Mouse (Mus musculus) gastrocnemius, postnatal 14 days (tissue): ENCODE measurements at regions not wholly inside any gene's neighbourhood (a gene's known extent, or its start where the extent isn't known, plus 50 kb on each side); places are given as distances from the start of the nearest gene placed in this dataset.

Experiments used
- DNase-seq: peaks from one replicate; pipeline ENCODE4 v3.0.0; 2021; ENCODE audit warnings: mixed read lengths
- intact Hi-C: fragments of 180-260 bp; cut with DNase I; formaldehyde crosslinking; loops from one replicate; pipeline ENCODE4 v1.15.1; 2025; ENCODE audit warnings: low total_unique reads

GRCm38 (mm10) chr2:138806196-138806595, 549.8 kb downstream of the Btbd3 start:
- intact Hi-C loops, result no loop called here
- no peak for DNase-seq

- intact Hi-C loops, result no loop called here
- no peak for DNase-seq
These were observed 553.4 kb downstream of the Btbd3 start for GRCm38 (mm10) chr2:138809767-138810166.

DNA sequence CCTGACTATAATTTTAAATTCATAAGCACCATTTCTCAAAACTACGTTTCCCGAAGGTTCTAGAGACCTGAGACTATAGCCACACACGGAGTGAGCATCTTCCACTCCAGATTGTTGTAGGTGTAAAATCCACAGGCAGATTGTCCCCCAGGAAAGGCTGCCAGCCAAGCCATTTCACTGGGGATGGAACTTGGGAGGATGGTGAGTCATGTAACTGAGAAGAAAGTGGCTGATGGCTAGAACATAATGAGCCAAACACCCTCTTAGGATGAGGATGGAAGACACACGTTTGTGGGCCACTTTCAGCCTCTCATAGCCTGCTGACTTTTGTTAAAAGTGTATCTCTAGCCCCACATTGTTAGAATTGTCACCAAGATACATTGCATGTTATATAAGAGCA, 564.1 kb downstream of the Btbd3 start:
- no peak for DNase-seq
- intact Hi-C loops, result no loop called here

- intact Hi-C loops, result no loop called here
- no peak for DNase-seq
These were observed 568.5 kb downstream of the Btbd3 start for GRCm38 (mm10) chr2:138824873-138825272.

DNA sequence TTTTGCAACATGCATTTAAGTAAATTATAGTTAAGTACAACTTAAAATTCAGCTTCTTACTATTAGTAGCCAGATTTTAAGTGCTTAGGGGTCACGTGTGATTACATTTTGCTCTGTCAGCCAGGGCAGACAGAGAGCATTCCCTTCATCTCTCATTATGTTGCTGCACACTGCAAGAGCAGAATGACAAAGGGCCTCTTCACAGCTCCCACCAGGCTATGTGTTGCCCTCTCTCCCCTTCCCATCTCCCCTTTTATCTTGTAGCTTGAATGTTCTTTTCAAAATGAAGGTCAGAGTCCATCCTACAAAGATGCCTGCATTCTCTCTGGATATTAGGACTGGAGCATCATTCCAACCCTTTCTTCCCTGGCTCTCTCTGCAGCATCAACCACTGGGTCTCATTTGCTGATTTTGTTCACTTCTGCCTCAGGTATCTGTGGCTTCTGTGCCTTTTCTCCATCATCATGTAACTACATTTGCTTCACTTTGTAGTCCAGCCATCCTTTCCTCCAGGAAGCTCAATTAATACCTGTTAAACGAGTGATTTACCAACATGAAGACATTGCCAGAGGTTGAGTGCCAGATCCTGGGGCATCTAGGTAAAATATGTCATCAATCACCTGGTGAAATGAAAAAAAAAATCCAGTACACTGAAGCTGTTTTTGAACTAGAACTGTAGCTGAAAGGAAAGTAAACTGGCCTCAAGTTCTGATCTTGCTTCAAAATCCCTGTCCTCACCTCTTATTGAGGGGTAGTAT, 571.6 kb downstream of the Btbd3 start:
- DNase-seq, result no peak
- intact Hi-C loops, result no loop called here

GRCm38 (mm10) chr2:138838846-138839245, 582.5 kb downstream of the Btbd3 start:
- no peak for DNase-seq
- intact Hi-C loops, result no loop called here

DNA sequence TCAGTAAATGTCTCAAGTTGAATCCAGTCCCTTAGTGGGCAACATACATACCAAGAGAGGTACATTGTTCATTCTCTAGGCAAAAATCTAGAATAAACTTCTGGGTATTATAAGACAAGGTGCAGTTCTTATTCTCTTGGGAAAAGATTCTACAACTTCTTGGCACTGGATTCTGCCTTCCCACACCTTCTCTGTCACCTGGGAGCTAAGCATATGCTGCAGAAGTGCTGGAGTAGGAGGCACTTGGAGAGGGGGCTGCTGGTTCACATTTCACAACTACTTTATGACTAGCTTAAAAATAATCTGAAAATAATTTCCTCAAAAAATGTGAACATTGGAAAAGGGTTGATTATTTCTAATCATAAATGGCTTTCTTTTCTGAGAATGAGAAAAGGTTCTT, 602.8 kb downstream of the Btbd3 start:
- intact Hi-C loops, result no loop called here
- no peak for DNase-seq

GRCm38 (mm10) chr2:138896563-138896962, 597.1 kb upstream of the Sptlc3 start:
- no peak for DNase-seq
- intact Hi-C loops, result no loop called here

DNA sequence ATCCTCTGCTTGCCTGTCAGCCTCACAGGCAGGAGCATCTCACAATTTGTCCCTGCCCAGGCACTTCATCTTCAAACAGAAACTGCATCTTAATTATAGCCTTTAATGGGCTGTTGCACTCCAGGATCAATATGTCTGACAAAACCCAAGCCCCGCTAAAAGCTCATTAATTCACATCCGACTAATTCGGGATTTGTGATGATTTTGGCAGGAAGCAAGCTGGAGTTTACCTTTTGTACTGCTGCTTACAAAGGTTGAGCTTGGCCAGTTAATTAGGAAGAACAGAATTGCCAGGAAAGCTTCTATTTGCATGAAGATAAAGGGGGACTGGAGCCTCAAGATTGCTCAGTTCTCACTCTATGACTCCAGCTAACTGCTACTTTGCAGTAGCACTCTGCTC, 596.6 kb upstream of the Sptlc3 start:
- intact Hi-C loops, result no loop called here

DNA sequence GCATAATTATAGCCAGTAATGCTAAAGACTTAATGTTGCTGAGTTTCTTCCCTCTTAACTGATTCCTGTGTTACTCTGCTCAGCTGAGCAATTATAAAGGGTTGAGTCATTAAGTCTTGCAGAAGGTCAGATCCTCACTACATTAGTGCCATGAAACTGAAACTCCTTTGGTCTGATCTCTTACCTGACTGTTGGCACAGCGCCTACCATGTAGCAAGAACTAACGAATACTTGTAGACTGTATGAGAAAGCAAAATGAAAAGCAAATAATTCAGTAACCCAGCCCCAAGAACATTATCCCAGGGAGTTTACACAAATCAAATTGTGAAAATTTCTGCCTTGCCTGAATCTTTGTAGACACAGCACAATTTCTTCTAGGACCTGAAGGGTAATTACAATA, 556.5 kb upstream of the Sptlc3 start:
- intact Hi-C loops, result no loop called here
- DNase-seq, result no peak

More for the DNA sequence above, 596.6 kb upstream of the Sptlc3 start:
- DNase-seq, result no peak

DNA sequence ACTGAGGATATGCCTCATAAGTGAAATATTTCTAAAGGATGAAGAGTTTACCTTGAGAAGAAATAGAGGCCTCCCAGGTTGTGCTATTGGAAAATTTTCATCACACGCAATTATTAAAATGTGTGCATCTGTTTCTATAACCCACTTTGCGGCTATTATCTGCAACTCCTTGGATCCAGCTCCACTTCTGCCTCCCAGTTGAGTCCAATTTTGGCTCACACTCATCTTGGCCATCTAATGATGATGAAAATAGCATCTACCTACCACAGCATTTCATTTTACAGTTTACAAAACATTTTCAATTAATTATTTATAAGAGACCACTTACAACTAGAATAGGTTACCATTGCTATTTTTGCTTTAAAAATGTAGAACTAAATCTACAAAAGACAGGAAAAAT, 554.3 kb upstream of the Sptlc3 start:
- intact Hi-C loops, result no loop called here
- no peak for DNase-seq

DNA sequence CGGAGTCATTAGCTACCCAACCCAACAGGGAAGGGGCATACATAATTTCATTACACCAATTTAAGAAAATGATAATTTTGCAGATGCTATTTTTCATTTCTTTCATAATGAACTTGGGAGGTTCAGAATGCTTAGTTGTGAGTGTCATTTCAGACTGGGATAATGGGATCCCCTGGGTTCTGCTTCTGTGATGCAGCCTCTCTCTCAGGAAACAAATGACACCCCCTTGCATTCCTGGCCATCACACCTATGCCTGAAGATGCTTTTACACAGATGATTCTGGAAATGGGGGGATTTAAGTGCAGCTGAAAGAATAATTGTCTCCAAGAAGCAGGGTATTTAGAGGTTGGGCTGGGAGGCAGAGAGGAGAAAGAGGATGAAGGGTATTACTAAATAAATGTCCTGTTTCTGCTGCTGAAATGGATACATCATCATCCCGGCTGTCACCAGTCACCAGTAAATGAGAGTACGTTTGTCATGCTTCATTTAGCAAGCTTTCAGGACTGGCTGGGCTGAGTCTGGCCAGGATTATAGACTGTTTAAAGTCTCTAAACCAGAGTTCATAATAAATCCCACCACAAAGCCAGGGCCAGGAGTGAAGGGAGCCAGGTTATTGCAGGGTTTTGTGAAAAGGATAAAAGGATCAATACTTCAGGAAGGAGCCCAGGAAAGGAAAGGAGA, 527.5 kb upstream of the Sptlc3 start:
- intact Hi-C loops, result no loop called here

GRCm38 (mm10) chr2:138974548-138974947, 519.2 kb upstream of the Sptlc3 start:
- no peak for DNase-seq
- intact Hi-C loops, result no loop called here

More for the DNA sequence above, 527.5 kb upstream of the Sptlc3 start:
- DNase-seq, result no peak

- no peak for DNase-seq
- intact Hi-C loops, result no loop called here
These were observed 503.7 kb upstream of the Sptlc3 start for GRCm38 (mm10) chr2:138990031-138990430.

DNA sequence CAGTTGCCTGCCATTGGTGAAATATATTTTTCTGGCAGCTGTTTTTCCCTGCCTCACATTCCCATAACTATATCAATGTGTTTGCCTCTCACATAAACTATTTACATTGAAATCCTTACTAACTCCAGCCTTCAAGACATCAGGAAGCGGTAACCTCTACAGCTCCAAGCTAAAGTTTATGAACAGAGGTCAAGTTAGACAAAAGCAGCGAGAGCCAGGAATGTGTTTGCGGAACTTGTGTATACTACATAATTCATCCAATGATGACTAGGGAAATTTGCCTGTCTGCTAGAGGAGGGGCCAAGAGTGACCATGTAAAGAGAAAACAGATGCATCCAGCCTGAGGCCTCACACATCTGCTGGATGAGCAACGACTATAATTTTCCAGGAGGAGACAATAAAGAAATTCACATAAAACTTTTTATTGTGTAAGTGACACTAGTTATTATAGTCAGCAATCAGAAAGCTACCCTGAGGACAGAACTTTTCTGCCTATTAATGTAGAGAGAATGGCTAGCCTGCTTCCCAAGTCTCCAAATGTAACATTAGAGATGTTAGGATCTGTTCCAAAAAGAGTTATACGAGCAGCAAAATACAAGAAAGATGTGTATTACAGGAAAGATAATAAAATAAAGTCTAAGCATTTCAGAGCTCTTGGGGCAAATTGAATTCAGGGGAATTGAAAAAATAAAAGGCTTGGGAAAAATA, 461.5 kb upstream of the Sptlc3 start:
- intact Hi-C loops, result no loop called here
- DNase-seq, result no peak

DNA sequence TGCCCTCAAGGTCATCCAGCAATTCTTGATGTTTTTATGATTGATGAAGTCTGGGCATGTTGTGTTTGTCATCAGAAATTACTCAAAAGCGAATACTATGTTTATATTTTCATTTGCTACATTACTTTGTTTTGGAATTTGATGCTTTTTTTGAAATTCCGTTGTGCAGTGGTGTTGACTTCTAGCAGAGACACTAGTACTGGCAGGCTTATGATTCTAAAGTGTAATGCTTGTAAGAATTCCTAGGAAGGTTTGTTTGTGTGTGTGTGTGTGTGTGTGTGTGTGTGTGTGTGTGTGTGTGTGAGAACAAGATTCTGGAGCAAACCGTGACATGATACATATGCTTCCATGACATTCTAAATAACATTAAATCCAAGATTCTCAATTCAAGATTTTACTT, 458.9 kb upstream of the Sptlc3 start:
- intact Hi-C loops, result no loop called here
- no peak for DNase-seq

GRCm38 (mm10) chr2:139041671-139042273, 451.9 kb upstream of the Sptlc3 start:
- no peak for DNase-seq
- intact Hi-C loops, result no loop called here

DNA sequence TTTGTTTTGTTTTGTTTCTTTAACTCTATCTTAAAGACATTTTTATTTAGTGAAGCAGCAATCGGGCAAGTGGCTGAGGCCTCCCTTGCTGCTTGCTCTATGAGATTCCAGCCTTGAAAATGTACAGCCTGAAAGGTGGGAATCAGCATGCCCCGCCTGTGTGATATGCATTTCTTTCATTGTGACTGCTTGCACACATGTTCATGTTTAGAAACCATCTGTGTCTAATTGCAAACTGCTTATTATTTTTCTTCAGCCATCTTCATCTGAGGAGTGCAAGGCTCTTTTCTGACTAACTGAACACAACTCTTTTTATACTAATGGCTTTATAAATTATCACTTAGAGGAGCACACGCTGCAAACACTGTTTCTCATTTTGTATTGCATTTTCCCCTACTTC, 449.0 kb upstream of the Sptlc3 start:
- DNase-seq, result no peak
- intact Hi-C loops, result no loop called here

GRCm38 (mm10) chr2:139055249-139055648, 438.5 kb upstream of the Sptlc3 start:
- no peak for DNase-seq
- intact Hi-C loops, result no loop called here

DNA sequence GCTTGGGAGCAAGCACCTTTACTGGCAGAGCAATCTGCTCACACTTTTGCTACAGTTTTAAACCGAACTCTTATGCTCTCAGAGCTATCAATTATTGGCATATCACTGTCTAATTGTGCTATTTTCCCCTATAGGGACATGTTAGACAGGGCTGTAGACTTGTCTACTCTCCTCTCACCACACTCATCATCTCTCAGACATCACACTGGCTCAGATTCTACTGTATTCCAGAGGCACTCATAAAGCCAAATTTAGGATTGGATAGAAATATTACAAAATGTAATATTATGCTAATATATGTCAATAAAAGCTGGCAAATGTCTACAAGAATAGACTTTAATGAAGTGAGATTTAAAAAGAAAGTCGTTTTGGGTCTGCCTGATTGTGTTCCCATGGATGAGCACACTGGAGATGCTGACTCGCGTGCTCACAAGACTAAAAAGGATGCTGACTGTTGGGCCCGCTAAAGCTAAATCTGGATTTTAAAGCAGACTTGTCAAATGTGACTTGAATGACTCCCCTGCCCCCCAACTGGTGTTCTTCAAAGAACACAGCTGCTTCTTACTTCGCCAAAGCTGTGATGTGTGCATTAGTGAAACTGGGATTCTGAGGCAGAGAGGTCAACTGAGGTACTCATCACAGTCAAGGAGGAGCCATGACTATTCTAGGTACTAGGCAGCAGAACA, 424.3 kb upstream of the Sptlc3 start:
- no peak for DNase-seq
- intact Hi-C loops, result no loop called here
